Mouse (Mus musculus) mesoderm, embryonic 11.5 days (tissue): ENCODE data around the gene Gstt1.
"Not testable (repeated sequence)": the region's sequence is repeated elsewhere in the genome, so short reads cannot be mapped to it uniquely, and the experiment has no call there.

ENCODE experiments used
- DNase-seq: peaks from one replicate; pipeline ENCODE4 v3.0.0-alpha.2; 2012; ENCODE audit warnings: low read depth, low spot score

Gene Gstt1

DNA sequence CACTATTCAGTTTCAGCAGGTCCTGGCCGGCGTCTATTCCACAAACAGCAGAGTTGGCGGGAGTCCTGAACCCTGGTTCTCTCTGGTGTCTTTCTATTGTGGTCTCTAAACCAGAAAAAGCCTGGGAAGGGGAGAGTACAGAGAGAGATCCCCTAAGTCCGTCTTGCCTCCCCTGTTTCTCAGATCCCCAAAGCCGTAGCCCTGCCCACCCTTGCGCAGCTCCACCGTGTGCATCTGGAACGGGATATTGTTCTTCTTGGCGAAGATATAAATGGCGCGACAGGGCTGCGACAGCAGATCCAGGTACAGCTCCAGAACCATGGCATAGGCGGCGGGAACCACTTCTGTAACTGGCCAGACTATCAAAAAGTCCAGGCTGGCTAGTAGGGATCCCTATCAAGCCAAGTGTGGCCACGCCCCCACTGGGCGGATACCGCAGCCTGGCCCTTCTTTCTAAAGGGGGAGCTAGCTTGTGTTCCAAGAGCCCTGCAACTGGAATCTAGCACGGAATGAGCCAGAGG, at the start of gene Gstt1:
TSS of gene Gstt1 (minus strand) at position 409 of the 521 bp plus-strand sequence.
- DNase-seq: peak; percentile 35

DNA sequence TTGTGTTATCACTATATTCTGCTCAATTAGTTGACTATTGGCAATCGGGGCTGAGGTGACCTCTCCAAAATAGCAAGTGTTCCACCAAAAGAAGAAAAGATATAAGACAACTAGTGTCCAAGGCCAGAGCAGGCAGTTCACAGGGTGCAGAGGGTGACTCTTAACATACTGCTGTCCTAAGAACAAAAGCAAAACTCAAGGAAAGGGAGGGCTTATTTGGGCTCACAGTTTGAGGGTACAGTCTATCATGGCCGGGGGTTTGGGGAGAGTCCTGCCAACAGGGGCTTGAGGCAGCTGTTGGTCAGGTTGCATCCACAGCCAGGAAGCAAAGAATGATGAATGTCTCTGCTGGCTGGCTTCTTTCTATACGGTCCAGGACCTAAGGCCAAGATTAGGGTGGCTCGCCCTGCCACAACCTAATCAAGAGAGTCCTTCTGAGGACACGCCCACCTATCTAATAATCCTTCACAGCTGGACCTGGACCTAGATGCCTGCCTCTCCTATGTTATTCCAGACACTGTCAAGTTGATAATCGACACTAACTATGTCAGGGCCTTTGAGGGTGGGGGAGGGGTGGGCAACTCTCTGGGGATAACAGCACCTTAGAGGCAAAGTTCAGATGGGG, 47.0 kb upstream of the Gstt1 start:
- DNase-seq: no peak

DNA sequence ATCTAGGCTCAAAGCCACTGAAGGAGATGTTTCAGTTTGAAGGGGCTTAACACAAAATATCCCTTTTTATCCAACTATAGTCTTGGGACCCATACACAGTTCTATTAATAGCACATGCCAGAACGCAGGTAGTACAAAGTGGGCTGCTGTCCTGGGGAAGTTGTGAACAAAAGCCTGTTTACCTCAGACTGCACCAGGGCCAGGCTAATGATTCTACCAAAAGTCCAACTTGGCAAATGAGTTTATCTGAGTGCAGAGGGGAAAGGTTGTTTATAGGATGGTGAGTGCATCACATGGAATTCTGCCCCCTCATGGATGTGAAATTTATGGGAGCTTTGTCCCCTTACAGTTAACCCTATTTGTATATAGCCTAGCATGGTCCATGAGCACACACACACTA, 46.4 kb upstream of the Gstt1 start:
- DNase-seq: no peak

DNA sequence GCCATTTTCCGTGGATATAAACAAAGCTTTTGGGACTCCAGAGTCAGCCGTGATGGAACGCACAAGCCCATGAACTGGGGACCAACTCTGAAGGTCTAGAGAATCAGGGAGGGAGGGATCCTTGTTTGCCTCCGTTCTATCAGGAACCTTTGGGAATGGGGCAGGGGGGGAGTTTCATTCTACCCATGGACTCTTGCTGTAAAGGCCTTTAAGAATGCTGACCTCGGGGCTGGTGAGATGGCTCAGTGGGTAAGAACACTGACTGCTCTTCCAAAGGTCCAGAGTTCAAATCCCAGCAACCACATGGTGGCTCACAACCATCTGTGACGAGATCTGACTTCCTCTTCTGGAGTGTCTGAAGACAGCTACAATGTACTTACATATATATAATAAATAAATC, 45.5 kb upstream of the Gstt1 start:
- DNase-seq: not testable (repeated sequence)

DNA sequence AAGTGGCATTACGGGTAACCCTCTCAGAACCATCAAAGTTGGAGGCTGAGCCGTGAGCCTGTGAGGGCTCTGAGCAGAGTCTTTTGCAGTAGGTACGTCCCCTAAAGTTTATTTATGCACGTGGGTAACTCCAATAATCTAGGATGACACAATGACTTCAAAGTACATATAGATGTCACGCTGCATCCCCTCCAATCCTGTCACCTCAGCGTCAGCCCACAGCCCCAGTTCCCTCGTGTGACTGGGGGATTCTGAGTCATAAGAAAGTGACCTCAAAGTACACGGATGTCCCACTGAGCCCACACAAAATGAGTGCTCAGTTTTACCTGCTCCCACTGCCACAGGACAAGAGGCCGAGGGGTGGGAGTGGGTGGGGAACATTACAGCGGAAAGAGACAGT, 40.7 kb upstream of the Gstt1 start:
- DNase-seq: no peak

DNA sequence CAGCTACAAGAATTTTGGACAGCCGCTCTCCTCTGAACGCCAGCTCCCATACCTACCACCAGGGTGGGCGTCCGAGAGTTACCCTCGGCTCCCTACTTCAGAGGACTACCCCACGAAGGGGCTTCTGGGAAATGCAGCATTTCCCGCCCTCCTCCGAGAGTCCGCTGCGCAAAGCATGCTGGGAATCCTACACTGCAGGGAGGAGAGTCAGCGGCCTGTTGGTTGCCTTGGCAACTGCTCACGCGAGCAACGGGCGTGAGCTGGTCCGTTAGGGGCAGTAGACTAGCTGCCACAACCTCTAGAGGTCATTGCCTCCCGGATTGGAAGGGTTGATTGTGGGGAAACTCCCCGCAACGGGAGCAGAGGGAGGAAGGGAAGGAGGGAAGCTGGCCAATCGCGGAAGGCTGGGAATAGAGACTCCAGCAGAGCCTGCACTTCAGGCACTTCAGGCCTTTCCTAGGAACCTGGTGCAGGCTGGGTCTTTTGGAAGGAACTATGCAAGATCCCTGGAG, 38.9 kb upstream of the Gstt1 start, which contains the start of gene Gstt2:
TSS of gene Gstt2 (minus strand) at position 177 of the 512 bp plus-strand sequence.
- DNase-seq: peak; percentile 98

DNA sequence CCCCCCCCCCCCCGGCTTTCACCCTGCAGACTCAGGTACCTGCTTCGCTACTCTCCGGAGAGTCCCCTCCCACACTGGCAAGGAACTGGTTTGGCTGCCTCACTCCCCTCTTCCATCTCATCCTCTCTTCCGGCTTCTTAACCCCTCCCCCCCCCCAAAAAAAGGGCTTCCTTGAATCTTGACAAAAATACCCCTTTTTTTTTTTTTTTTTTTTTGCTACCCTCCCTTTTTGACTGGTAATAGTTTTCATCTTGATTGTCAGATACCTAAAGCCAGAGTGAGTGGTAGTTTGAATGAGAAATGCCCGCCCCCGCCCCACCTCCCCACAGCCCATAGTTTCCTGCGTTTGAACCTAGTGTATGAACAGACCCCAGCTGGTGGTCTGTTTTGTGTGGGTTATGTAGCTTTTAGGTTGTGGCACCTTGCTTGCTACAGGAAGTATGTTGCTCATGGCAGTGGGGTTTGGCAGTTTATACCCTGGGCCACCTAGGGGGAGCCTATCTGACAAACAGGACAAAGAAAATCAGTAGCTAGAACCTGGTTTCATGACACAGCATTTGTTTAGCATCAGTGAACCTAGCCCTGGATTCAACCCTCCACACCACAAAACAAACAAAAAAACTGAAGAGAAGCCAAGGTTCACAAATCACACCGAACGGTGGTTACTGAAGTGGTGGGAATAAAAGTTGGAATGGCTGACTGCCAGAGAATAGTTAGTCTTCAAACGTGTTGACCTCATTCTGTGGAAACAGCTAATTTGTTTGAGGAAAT, 37.6 kb upstream of the Gstt1 start:
- no peak for DNase-seq

DNA sequence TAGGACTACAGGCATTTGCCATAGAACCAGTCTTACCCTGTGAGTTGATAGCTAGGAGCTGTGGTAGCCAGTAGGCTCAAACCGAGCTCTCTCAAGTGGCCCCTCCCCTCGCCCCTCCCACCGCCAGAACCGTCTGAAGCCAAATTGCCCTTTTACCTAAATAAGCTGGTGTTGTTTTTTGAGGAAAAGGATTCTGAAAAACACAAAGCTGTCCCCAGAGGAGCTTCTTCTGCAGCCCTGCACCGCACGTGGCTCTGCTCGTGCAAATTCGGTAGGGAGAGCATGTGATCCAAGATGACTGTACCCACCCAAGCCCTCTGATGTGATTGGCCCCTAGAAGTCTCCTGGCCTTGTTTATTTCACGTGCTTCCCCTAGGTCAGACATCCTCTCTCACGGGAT, 36.9 kb upstream of the Gstt1 start:
- DNase-seq: peak; percentile 42

DNA sequence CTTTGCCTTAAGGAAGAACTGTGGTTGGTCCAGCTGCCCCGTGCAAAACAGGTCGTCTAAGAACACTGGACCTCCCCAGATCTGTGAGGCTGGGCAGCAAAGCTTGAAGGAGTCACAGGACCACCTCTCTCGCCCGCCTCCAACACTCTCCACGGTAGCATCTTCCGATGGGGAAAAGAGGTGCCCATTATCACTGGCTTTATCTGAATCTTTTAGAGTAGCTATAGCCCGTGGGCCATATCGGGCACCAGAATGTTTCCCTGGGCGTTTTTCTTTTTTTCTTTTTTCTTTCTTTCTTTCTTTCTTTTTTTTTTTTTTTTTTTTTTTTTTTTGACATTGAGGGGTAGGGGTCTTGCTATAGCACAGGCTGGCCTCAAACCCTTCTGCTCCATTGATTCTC, 36.3 kb upstream of the Gstt1 start:
- no peak for DNase-seq

DNA sequence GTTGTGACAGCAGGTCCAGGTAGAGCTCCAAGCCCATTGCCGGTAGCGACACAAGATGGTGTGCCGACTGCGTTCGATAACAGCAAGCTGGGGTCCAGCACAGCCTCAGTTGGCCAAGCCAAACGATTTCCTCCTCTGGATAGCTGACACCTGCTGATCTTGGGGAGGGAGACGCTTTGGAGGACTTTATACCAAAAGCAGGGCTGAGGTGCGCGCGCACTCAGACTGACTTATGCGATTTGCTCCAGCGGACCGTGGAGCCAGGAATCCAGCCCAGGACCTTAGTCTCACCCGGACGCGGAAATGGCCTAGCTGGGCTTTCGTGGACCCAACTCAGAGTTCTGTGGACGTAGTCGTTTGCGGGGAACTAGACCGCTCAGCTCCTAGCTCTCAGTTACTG, 35.9 kb upstream of the Gstt1 start:
- DNase-seq: peak; percentile 74

DNA sequence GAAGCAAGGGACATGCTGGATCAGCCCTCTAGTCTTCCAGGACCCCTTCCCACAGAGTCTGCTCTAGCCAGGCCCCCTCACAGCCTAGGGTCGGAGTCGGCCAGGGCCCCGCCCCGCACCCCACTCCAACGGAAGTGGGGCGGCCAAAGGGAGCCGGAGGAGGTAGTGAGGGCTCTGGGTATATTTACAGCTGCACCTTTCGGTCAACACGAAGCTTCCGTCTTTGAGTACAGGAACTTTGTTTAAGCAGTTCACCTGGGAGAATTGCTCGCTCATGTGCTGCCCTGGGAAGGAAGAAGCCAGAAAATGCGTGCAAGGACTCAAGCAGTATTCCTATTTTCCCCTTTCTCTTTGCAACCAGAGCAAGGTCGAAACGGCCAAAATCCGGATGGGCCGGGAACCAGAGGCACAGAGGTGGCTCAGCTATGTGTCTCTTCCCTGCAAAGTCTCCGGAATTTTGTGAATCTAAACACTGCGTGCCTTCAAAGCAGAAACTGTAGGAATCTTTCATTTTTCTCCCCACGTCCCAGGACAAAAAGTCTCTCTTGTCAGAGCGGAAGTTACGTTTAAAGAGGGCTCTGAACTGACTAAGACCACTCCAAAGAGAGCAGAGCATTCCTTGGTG, 35.2 kb upstream of the Gstt1 start:
- DNase-seq: no peak

DNA sequence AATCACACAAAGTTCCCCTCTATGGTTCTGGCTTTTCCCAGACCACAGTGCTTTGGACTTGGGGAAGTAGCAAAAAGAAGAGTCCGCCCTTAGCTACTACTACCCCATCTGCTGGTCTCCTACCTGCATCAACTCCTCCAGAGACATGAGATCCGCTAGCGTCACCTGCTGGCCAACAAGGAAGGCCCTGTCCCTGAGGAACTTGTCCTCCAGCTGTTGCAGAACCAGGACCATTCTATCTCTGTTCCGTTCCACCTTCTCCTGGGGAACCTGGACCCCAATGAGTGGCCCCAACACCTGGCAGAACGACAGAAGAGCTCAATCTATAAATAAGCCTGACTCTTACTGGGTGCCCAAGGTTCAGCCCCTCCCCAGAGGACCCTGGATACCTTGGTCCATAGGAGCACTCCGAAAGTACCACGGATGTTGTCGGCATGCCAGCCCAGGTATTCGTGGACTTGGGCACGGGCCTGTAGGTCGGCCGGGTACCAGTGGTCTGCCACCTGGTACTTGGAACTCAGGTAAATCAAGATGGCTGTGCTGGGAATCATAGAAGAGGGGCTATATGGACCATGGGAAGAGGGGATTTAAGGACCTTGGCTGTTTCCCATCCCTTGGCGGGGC, 34.0 kb upstream of the Gstt1 start:
- peak; percentile 37 for DNase-seq

DNA sequence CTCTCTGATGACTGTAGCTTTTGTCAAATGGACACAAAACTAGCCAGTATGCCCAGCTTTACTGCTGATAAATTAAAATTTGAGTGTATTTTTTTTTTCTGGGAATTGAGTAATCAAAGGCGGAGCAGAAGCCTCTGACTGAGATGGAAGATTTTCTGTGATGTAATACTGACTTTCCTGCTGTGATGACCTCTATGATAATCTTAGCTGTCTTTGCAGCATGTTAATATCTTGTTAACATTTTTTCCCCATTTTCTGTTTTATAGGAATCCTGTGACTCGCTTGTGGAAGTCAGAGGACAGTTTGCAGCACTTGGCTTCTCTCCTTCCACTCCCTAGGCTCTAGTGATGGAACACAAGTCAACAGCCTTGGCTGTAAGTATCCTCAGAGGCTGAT, 31.9 kb upstream of the Gstt1 start:
- no peak for DNase-seq

DNA sequence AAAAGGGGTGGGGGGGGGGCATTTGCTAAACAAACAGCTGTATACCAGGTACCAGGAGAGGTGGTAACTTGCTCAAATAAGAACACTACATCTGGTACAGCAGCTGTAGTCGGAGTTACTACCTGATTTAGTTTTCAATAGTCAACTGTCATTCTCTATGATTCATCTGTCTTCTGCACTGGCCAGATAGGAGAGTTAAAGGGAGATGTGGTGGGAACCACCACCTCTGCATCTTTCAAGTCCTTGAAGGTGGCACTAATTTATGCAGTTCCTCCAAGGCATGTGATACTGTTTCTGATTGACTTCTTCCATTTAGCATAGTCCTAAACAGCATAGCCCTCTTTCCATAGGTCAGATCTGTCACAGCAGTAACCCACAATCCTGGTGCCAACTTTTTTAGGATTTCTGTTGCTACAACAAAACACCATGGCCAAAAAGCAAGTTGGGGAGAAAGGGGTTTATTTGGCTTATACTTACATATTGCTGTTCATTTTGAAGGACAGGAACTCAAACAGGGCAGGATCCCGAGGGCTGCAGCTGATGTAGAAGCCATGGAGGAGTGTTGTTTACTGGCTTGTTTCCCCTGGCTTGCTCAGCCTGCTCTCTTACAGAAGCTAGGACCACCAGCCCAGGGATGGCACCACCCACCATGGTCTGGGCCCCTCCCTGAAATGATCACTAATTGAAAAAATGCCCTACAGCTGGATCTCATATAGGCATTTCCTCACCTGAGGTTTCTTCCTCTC, 31.3 kb upstream of the Gstt1 start:
- DNase-seq: no peak

DNA sequence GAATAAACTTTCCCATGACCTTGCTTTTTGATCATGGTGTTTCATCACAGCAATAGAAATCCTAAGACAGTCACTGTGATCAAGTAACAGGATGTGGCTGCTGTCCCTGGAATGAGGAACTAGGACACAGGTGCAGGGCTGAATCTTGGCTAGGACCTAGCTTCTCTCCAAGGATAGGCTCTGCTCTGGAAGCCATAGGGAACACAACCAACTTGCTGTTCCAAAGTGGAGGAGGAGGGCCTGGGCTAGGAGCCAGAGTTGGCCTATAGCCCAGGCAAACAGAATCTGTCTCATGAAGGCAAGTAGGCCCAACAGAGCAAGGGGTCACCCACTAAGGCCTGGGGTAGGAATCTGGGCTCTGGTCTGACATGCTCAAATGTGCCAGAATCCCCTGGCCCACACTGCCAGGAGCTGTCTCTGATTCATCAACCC, 30.1 kb upstream of the Gstt1 start:
- no peak for DNase-seq

DNA sequence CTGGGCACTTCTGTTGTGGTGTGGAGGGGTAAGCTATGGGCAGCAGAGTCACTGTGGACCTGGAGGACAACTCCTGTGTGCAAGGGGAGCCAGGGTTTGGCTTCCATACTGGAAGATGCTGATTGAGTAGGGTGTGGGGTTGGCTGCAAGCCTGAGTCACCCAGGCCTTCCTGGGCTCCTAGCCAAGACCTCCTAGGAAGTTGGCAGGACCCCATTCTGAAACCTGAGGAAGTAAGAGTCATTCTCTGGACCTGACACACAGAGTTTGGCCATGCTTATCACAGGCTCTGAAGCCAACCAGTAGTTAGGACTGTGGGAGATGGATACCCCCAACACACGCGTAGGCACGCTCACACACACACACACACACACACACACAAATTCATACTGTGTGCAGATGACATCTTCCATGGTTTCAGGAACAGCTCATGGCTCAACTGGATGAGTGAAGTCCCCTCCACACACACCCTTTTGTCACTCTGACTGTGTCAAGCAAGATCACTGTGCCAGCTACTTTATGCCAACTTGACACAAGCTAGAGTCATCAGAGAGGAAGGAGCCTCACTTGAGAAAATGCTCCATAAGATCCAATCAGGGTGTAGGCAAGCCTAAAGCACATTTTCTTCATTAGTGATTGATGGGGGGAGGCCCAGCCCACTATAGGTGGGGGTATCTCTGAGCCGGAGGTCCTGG, 29.4 kb upstream of the Gstt1 start:
- DNase-seq: no peak

DNA sequence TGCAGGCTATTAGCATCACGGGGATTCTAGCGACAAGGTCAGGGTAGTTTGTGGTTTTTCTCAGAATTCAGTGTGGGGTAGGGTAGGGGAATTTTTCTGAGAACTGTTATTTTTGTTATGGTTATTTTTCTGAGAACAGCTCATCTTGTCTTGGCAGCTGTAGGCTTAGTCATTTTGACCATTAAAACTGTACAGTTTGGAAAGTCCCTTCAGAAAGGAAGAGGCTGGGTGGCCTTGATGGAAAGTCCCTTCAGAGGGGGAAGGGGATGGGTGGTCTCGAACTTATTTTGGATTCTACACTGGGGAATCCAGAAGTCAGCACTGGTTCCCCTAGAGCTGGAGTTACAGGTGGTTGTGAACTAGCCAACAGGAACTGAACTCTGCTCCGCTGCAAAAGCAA, 26.1 kb upstream of the Gstt1 start:
- DNase-seq: no peak

DNA sequence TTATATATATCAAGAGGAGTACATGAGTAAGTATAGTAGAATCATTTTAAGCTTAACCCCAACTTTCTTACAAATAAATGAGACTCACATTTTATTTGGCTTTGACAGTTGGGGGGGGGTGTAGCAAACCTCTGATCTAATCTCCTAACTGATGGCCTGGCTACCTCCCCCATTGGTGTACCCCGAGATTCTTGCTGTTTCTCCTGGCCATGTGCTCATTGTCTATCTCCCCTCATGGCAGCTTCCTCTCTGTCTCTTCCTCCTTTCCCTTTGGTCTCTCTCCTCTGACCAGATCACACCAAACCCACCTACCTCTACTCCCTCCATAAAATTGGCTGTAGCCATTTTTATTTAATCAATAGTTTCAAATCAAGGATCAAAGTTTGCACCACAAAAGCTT, 25.4 kb upstream of the Gstt1 start:
- no peak for DNase-seq

DNA sequence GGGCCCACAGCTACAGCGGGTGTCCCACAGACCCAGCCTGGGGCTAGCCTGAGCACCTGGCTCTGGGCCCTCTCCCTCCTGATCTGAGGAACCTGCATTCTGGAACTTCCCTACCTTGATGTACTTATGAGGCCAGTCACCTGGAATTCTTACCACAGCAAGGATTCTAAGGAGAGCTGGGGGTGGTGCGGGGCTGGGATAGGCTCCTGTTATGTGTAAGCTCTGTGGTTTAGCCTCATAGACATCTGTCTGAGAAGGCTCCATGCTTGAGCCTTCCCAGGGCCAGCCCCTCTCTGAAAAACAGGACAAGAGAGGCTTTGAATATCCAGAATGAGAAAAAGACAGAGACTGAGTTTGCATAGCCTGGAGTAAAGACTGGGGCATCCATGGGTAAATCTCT, 24.1 kb upstream of the Gstt1 start, which contains the start of gene Gstt4:
TSS of gene Gstt4 (minus strand) at position 101 of the 400 bp plus-strand sequence.
- no peak for DNase-seq

DNA sequence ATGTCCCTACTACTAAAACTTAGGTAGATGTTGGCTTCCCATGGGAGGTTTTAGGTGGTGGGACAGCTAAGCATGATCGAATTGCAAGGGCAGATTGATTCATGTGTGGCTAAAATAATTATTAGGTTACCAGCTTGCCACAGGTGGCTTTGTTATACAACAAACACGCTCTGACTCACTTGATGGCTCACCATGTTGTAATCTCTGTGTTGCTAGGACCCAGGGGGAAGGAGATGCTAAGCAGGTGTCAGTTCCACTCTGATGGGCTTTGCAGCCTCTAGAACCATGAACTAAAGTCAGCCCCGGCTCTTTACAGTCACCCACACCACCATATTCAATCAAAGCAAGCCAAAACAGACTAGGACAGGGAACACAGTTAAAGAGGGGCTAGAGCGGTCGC, 21.5 kb upstream of the Gstt1 start:
- no peak for DNase-seq

DNA sequence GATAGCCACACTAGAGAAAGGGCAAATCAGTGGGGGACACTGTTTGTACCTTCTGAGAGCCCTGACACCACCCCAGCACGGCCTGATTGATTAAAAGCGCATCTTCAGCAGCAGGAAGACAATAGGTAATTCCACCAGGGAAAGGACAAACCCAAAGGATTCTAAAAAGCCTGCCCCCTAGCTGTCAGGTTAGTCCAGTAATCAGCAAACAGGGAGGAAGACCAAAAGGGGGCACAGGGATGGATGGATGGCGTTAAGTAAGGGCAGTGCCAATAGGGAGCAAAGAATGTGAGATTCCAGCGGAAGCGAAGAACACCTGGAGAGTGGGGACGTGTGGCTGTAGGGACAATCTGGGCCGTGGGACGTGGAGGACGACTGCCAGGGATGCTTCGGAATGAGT, 20.3 kb upstream of the Gstt1 start:
- DNase-seq: no peak
